ENCODE assay signal across 20 mouse cellular contexts in the genomic region with DNA sequence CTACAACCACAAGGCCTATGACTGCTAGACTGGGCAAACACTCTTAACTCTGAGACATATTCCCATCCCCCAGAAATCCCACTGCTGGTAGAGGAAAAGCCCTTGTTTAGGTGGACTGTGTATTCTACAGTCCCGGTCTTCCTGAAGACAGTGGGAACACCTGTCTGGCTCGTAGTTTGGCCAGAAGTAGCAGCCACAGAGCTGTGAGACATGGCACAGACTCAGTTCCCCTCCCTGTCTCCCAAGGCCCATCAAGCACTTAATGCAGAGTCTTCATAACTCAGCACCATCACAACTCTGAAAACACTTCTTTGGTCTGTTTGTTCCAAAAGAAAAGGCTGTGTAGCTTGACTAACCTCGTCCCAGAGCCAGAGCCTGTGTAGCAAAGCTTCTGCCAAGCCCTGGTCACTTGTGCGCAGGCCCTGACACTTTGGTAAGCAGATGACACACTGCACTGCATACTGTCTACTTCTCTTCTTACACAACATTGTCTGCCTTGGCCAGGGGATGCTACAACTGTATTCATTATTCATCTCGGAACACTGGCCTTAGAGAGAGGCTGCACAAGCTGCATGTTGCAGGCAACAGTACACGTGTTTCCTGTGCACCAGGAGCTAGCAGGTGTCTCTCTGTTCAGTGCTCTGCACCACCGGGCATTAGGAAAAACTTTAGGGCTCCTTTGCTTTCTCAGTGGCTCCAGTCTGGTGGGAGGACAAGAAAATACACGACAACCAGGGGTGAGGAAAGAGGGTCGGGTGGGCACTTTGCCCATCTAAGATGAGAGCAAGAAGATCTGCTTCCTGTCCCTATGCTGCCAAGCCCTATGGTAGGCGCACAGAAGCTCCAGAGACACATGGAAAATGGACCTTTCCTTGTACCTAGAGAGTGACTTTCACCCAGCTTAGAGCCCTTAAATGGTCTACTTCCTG. TPM values are rescaled to one million over a fixed set of nuclear protein-coding genes. Genes with fewer than 3 reads are reported as not detected.
DNase-seq lines count a peak whose midpoint lies in the region; TF ChIP-seq lines count a peak whose summit lies in the region.
"Had no signal": no experiment of that assay in that cellular context is flagged by ENCODE, and none has a peak within 500 bp of the region (broad histone marks: within the 10 kb centered on the region; RNA-seq: fewer than 3 reads in every experiment).

No protein-coding gene starts in this region.

- TF ChIP-seq POLR2A in spleen, adult 2 months (IDR thresholded peaks at IDR 0.05; ENCODE audit: low read depth, low read length): no peak
- no peak for TF ChIP-seq POLR2A in ES-Bruce4 (IDR thresholded peaks at IDR 0.05; ENCODE audit: insufficient read depth, low read length)
- no peak for TF ChIP-seq POLR2A in small intestine, adult 2 months (IDR thresholded peaks at IDR 0.05; ENCODE audit: low read depth, low read length)

- H3K36me3 ChIP-seq in spleen, adult 2 months (ENCODE audit: control insufficient read depth, insufficient read depth, low read length): no peaks in the 10 kb centered on the region
- no peaks in the 10 kb centered on the region for H3K36me3 ChIP-seq in ES-Bruce4 (ENCODE audit: control insufficient read depth, insufficient read depth, low read length, poor library complexity, severe bottlenecking)
- no peaks in the 10 kb centered on the region for H3K36me3 ChIP-seq in small intestine, adult 2 months (ENCODE audit: control insufficient read depth, insufficient read depth, low read length)
- H3K36me3 ChIP-seq: embryonic facial prominence, embryonic 10.5 days; hindbrain, embryonic 13.5 days; intestine, embryonic 15.5 days; limb, embryonic 15.5 days; midbrain, embryonic 13.5 days had no signal

- peaks cover 14% of the 10 kb centered on the region for H3K4me1 ChIP-seq in spleen, adult 2 months (ENCODE audit: control insufficient read depth, insufficient read depth, insufficient read length)
- H3K4me1 ChIP-seq in ES-Bruce4 (ENCODE audit: control insufficient read depth, insufficient read depth, low read length): peaks cover 14% of the 10 kb centered on the region
- H3K4me1 ChIP-seq in small intestine, adult 2 months (ENCODE audit: control insufficient read depth, insufficient read depth, insufficient read length, low read length): peaks cover 46% of the 10 kb centered on the region

- H3K9ac ChIP-seq in ES-Bruce4 (ENCODE audit: low read depth, poor library complexity, severe bottlenecking): 0 out of 2 replicates have a peak overlapping the region, but pooled peaks have one; percentile 18
- H3K9ac ChIP-seq: hindbrain, embryonic 13.5 days; intestine, embryonic 15.5 days; limb, embryonic 15.5 days; midbrain, embryonic 13.5 days had no signal

- no peak overlapping the region for H3K4me3 ChIP-seq in spleen, adult 2 months (ENCODE audit: extremely low read depth, insufficient read depth, insufficient read length)
- H3K4me3 ChIP-seq in ES-Bruce4 (ENCODE audit: low read depth, low read length): peak overlapping the region; percentile 44
- H3K4me3 ChIP-seq in small intestine, adult 2 months (ENCODE audit: low read depth, low read length): no peak overlapping the region
- H3K4me3 ChIP-seq: embryonic facial prominence, embryonic 10.5 days; erythroblast, embryonic 14.5 days; heart, adult 2 months; hindbrain, embryonic 13.5 days; intestine, embryonic 15.5 days; limb, embryonic 15.5 days; midbrain, embryonic 13.5 days; myocyte had no signal

- WGBS in spleen, adult 2 months: 54% methylated on average over 10 of the region's 10 CpGs
- 51% methylated on average over 10 of the region's 10 CpGs for WGBS in small intestine, adult 2 months

- DNase-seq in cerebellum, postnatal 25 days: peak; percentile 37 to 42
- DNase-seq in cerebellum, adult 8-10 months: no peak
- no peak for DNase-seq in spleen, adult 2 months (ENCODE audit: low read depth in 1 of 2, low spot score in 2 of 2)
- no peak for DNase-seq in spleen, postnatal 10 days (ENCODE audit: low spot score in 2 of 2)
- no peak for DNase-seq in layer of hippocampus, postnatal 14 days (ENCODE audit: low spot score in 2 of 2)
- DNase-seq: gastrocnemius, postnatal 10 days; heart, adult 2 months; kidney, postnatal 14 days; layer of hippocampus, adult 9-11 months; retina, postnatal 1 day had no signal

- no peaks in the 10 kb centered on the region for H3K9me3 ChIP-seq in ES-Bruce4 (replicated peaks; ENCODE audit: control insufficient read depth, insufficient read depth, low read length, poor library complexity, severe bottlenecking)
- H3K9me3 ChIP-seq: embryonic facial prominence, embryonic 10.5 days; hindbrain, embryonic 13.5 days; intestine, embryonic 15.5 days; limb, embryonic 15.5 days; midbrain, embryonic 13.5 days had no signal

- no peak for TF ChIP-seq CTCF in spleen, adult 2 months (IDR thresholded peaks at IDR 0.05; ENCODE audit: extremely low read depth, insufficient read depth, insufficient read length, insufficient replicate concordance)
- no peak for TF ChIP-seq CTCF in ES-Bruce4 (IDR thresholded peaks at IDR 0.05; ENCODE audit: low read depth, low read length)
- no peak for TF ChIP-seq CTCF in small intestine, adult 2 months (IDR thresholded peaks at IDR 0.05; ENCODE audit: extremely low read depth, insufficient read length, insufficient replicate concordance, low read depth, low read length)

- peak overlapping the region; percentile 27; the same call in 1 of the 2 replicates for H3K27ac ChIP-seq in spleen, adult 2 months (ENCODE audit: insufficient read depth, low read length)
- H3K27ac ChIP-seq in ES-Bruce4 (ENCODE audit: insufficient read depth, low read length): peak overlapping the region; percentile 29; the same call in 1 of the 2 replicates
- H3K27ac ChIP-seq in small intestine, adult 2 months (ENCODE audit: insufficient read depth, low read depth, low read length): 0 out of 2 replicates have a peak overlapping the region, but pooled peaks have one; percentile 7
- H3K27ac ChIP-seq: embryonic facial prominence, embryonic 10.5 days; heart, adult 2 months; hindbrain, embryonic 13.5 days; intestine, embryonic 15.5 days; limb, embryonic 15.5 days; macrophage; midbrain, embryonic 13.5 days had no signal

- TF ChIP-seq EP300 in ES-Bruce4 (IDR thresholded peaks at IDR 0.05; ENCODE audit: insufficient read depth, low read depth, low read length): no peak

- H3K27me3 ChIP-seq in spleen, adult 2 months (ENCODE audit: control insufficient read depth, insufficient read depth, low read length): no peaks in the 10 kb centered on the region
- H3K27me3 ChIP-seq in ES-Bruce4 (ENCODE audit: control insufficient read depth, insufficient read depth, low read length, poor library complexity, severe bottlenecking): no peaks in the 10 kb centered on the region
- no peaks in the 10 kb centered on the region for H3K27me3 ChIP-seq in small intestine, adult 2 months (ENCODE audit: control insufficient read depth, insufficient read depth, low read length)
- H3K27me3 ChIP-seq: hindbrain, embryonic 13.5 days; intestine, embryonic 15.5 days; limb, embryonic 15.5 days; midbrain, embryonic 13.5 days had no signal

RNA-seq across cellular contexts. Expression of gene Chka, which starts 4.6 kb away (rescaled TPM):
- 21.2 and 23.0 TPM in 2 replicates for polyA plus RNA-seq in spleen, adult 2 months (2012; rRNA removed)
- polyA plus RNA-seq in ES-Bruce4 (2011; ENCODE audit: insufficient read depth, insufficient read length, low read depth, missing spikeins): 142 and 148 TPM in 2 replicates
- 85.2 and 214 TPM in 2 replicates for polyA plus RNA-seq in small intestine, adult 2 months (2012; rRNA removed)
- total RNA-seq in layer of hippocampus, postnatal 14 days (2021): 100 to 1,000 TPM in 1 of 2 experiments, 10 to 100 TPM in 1; 98.8 to 100 TPM

RNA-seq across cellular contexts. Expression of gene Tcirg1, which starts 60.0 kb away (rescaled TPM):
- 269 and 299 TPM in 2 replicates for polyA plus RNA-seq in spleen, adult 2 months (2012; rRNA removed)
- 25.2 and 30.0 TPM in 2 replicates for polyA plus RNA-seq in ES-Bruce4 (2011; ENCODE audit: insufficient read depth, insufficient read length, low read depth, missing spikeins)
- 107 and 148 TPM in 2 replicates for polyA plus RNA-seq in small intestine, adult 2 months (2012; rRNA removed)
- 10 to 100 TPM; 15.4 to 20.2 TPM for total RNA-seq in layer of hippocampus, postnatal 14 days (2021)

Comparison
In these comparisons a context has a peak if more than half of its experiments do, and no peak if none do; other contexts are left out.
1. DNase-seq: peak in cerebellum, postnatal 25 days (2 of 2); none in cerebellum, adult 8-10 months (single experiment), spleen, adult 2 months (0 of 2), spleen, postnatal 10 days (0 of 2) and layer of hippocampus, postnatal 14 days (0 of 2).
2. Peak in every context shown above with its lines, with median percentiles within 50 percentile points of each other: H3K27ac ChIP-seq.